Mouse (Mus musculus) embryonic fibroblast, embryonic 13.5 days (primary cell): ENCODE data around the gene Pth1r. TPM values are rescaled to one million over a fixed set of nuclear protein-coding genes. Genes with fewer than 3 reads are reported as not detected.
A peak's percentile ranks its signal among the peaks of the same experiment; 100 is the strongest.

Source experiments
- H3K27ac ChIP-seq: 2 replicates; pipeline ENCODE4 v1.5.1; 2012; ENCODE audit warnings: low read length, control low read depth, inconsistent platforms; ENCODE audit not compliant: insufficient read depth
- H3K4me1 ChIP-seq: 2 replicates; pipeline ENCODE4 v1.6.1; 2011; ENCODE audit warnings: low read length; ENCODE audit not compliant: control insufficient read depth, insufficient read depth
- H3K4me3 ChIP-seq: 2 replicates; pipeline ENCODE4 v1.5.1; 2011; ENCODE audit warnings: mild to moderate bottlenecking, control low read depth, low read length; ENCODE audit not compliant: insufficient read depth
- CTCF ChIP-seq: IDR thresholded peaks from 2 replicates; pipeline ENCODE4 v1.5.1; 2011; ENCODE audit warnings: mild to moderate bottlenecking, control low read depth, low read length, moderate library complexity, borderline replicate concordance; ENCODE audit not compliant: insufficient read depth
- POLR2A ChIP-seq: IDR thresholded peaks from 2 replicates; pipeline ENCODE4 v1.6.1; 2011; ENCODE audit warnings: low read depth, mild to moderate bottlenecking, control low read depth, low read length, moderate library complexity
- polyA plus RNA-seq: library from polyadenylated mRNA; stranded (reverse); fragments of >200 nt; gene quantifications from 2 replicates; pipeline ENCODE4 v1.2.4, GENCODE M21; 2011; ENCODE audit warnings: low read depth; ENCODE audit not compliant: missing spikeins, insufficient read length

The Pth1r gene
- polyA plus RNA-seq, 1 experiment = 13.3 TPM

GRCm38 (mm10) chr9:110751412-110751811 lies 4.5 kb upstream of the Pth1r start:
- Histone ChIP-seq H3K27ac (no peak overlapping the region), H3K4me3 (no peak overlapping the region), H3K4me1 (no peaks in the 10 kb centered on the region)
- TF ChIP-seq POLR2A = no peak
- TF ChIP-seq CTCF = no peak

- TF ChIP-seq POLR2A (no peak), CTCF (no peak)
- Histone ChIP-seq H3K27ac (no peak overlapping the region), H3K4me1 (no peaks in the 10 kb centered on the region), H3K4me3 (no peak overlapping the region)
These were observed 3.7 kb upstream of the Pth1r start for GRCm38 (mm10) chr9:110750404-110751187.

GRCm38 (mm10) chr9:110748451-110748850 lies 1.5 kb upstream of the Pth1r start:
- Histone ChIP-seq H3K4me1 (no peaks in the 10 kb centered on the region), H3K4me3 (no peak overlapping the region), H3K27ac (no peak overlapping the region)
- TF ChIP-seq POLR2A = no peak
- TF ChIP-seq CTCF = no peak

- no peak overlapping the region for H3K4me3 ChIP-seq
- TF ChIP-seq POLR2A (no peak), CTCF (no peak)
- H3K27ac ChIP-seq = no peak overlapping the region
- no peaks in the 10 kb centered on the region for H3K4me1 ChIP-seq
These were observed 707 bp downstream of the Pth1r start for GRCm38 (mm10) chr9:110746238-110746637.

GRCm38 (mm10) chr9:110745752-110746151 lies 1.2 kb downstream of the Pth1r start:
- no peaks in the 10 kb centered on the region for H3K4me1 ChIP-seq
- no peak overlapping the region for H3K27ac ChIP-seq
- no peak overlapping the region for H3K4me3 ChIP-seq
- TF ChIP-seq POLR2A (no peak), CTCF (no peak)

GRCm38 (mm10) chr9:110743456-110744323 lies 3.3 kb downstream of the Pth1r start:
- no peak overlapping the region for H3K27ac ChIP-seq
- TF ChIP-seq CTCF (no peak), POLR2A (no peak)
- no peaks in the 10 kb centered on the region for H3K4me1 ChIP-seq
- peak overlapping the region; percentile 73 for H3K4me3 ChIP-seq

GRCm38 (mm10) chr9:110742951-110743455 lies 3.9 kb downstream of the Pth1r start:
- H3K4me3 ChIP-seq = peak overlapping the region; percentile 73
- no peaks in the 10 kb centered on the region for H3K4me1 ChIP-seq
- 0 out of 2 replicates have a peak, but pooled peaks have one; percentile 39 for TF ChIP-seq POLR2A
- no peak for TF ChIP-seq CTCF
- H3K27ac ChIP-seq = no peak overlapping the region

GRCm38 (mm10) chr9:110742295-110742950 lies 4.5 kb downstream of the Pth1r start:
- no peaks in the 10 kb centered on the region for H3K4me1 ChIP-seq
- no peak overlapping the region for H3K27ac ChIP-seq
- H3K4me3 ChIP-seq = peak overlapping the region; percentile 73
- TF ChIP-seq CTCF (no peak), POLR2A (no peak)

- Histone ChIP-seq H3K4me3 (peak within 1 kb of the TSS; percentile 73), H3K27ac (no peak within 1 kb of the TSS), H3K4me1 (no peaks in the 10 kb centered on the region)
- TF ChIP-seq POLR2A = no peak
- TF ChIP-seq CTCF = no peak
These were observed 5.1 kb downstream of the Pth1r start, which contains the start of gene Myl3 for GRCm38 (mm10) chr9:110741711-110742294. TSS of gene Myl3 (plus strand) at chr9:110741861.
